9 mouse cellular contexts compared by ENCODE assay signal in genomic region chr9:59723791-59724442, GRCm38 (mm10). TPM values are rescaled to one million over a fixed set of nuclear protein-coding genes. Genes with fewer than 3 reads are reported as not detected.
DNase-seq lines count a peak whose midpoint lies in the region; ATAC-seq lines count a peak whose summit lies in the region.
"Had no signal": no experiment of that assay in that cellular context is flagged by ENCODE, and none has a peak within 500 bp of the region (broad histone marks: within the 10 kb centered on the region; RNA-seq: fewer than 3 reads in every experiment).

No protein-coding gene starts in this region.

- no peak overlapping the region for H3K4me2 ChIP-seq in liver, embryonic 12.5 days
- peak overlapping the region; percentile 47 for H3K4me2 ChIP-seq in embryonic facial prominence, embryonic 13.5 days

- H3K27me3 ChIP-seq in liver, embryonic 12.5 days (replicated peaks) = peaks cover 12% of the 10 kb centered on the region; the same call in 1 of the 2 replicates
- no peaks in the 10 kb centered on the region for H3K27me3 ChIP-seq in embryonic facial prominence, embryonic 13.5 days

- no peak for ATAC-seq in liver, embryonic 12.5 days
- peak; percentile 74; the same call in 1 of the 2 replicates for ATAC-seq in embryonic facial prominence, embryonic 13.5 days (ENCODE audit: insufficient number of reproducible peaks, insufficient read depth, low FRiP score, low TSS enrichment, low read depth)
- no peak for ATAC-seq in megakaryocyte, adult 5-6 weeks (ENCODE audit: poor library complexity, severe bottlenecking)

- DNase-seq in liver = peak; percentile 10
- DNase-seq in heart, postnatal 36 days = peak; percentile 8 to 22
- peak; percentile 70 for DNase-seq in layer of hippocampus, adult 9-11 months
- peak; percentile 60 for DNase-seq in lung, postnatal 10 days
- no peak for DNase-seq in adrenal gland, postnatal 36 days

- 0 out of 2 replicates have a peak, but pooled peaks cover 3% of the 10 kb centered on the region for H3K4me1 ChIP-seq in liver, embryonic 12.5 days
- H3K4me1 ChIP-seq in embryonic facial prominence, embryonic 13.5 days = peaks cover 17% of the 10 kb centered on the region

- intact Hi-C loops in heart, postnatal 36 days (cut with DNase I) = loop anchor here (1.0 to 5.0 kb wide), 4 partner anchors 36 to 245 kb away; no protein-coding TSS in a partner anchor

- H3K4me3 ChIP-seq in liver, embryonic 12.5 days = no peak overlapping the region
- H3K4me3 ChIP-seq in embryonic facial prominence, embryonic 13.5 days = no peak overlapping the region

- no peak overlapping the region for H3K9ac ChIP-seq in liver, embryonic 12.5 days
- H3K9ac ChIP-seq in embryonic facial prominence, embryonic 13.5 days = no peak overlapping the region

- 70% methylated on average over 8 of the region's 8 CpGs for WGBS in liver, embryonic 12.5 days (ENCODE audit: insufficient replicate concordance)
- 38% methylated on average over 8 of the region's 8 CpGs for WGBS in embryonic facial prominence, embryonic 13.5 days

- no peaks in the 10 kb centered on the region for H3K36me3 ChIP-seq in liver, embryonic 12.5 days
- H3K36me3 ChIP-seq in embryonic facial prominence, embryonic 13.5 days = no peaks in the 10 kb centered on the region

- no peaks in the 10 kb centered on the region for H3K9me3 ChIP-seq in liver, embryonic 12.5 days (replicated peaks)
- no peaks in the 10 kb centered on the region for H3K9me3 ChIP-seq in embryonic facial prominence, embryonic 13.5 days

- no peak overlapping the region for H3K27ac ChIP-seq in liver, embryonic 12.5 days
- peak overlapping the region; percentile 84 for H3K27ac ChIP-seq in embryonic facial prominence, embryonic 13.5 days

RNA-seq across cellular contexts. Expression of gene Senp8, which starts 26.6 kb away (rescaled TPM):
- polyA plus RNA-seq in liver, embryonic 12.5 days (2016; fragmentation: Nextera tagmentation; extraction: Ambion mirVana) = 5.0 and 5.7 TPM in 2 replicates
- 11.4 TPM in 2 replicates for polyA plus RNA-seq in embryonic facial prominence, embryonic 13.5 days (2015; fragmentation: Nextera tagmentation; extraction: Ambion mirVana)
- 1 to 10 TPM; 7.9 to 9.6 TPM for total RNA-seq in heart, postnatal 36 days (2021)
- 10 to 100 TPM in 1 of 2 experiments, 1 to 10 TPM in 1; 8.2 to 10.4 TPM for total RNA-seq in adrenal gland, postnatal 36 days (2021)
- 4.1 and 7.5 TPM in 2 replicates for total RNA-seq in megakaryocyte, adult 5-6 weeks (2015)
- total RNA-seq in megakaryocyte, adult 5-6 weeks (2017) = 4.2 and 4.8 TPM in 2 replicates

RNA-seq across cellular contexts. Expression of gene Myo9a, which starts 26.8 kb away (rescaled TPM):
- polyA plus RNA-seq in liver, embryonic 12.5 days (2016; fragmentation: Nextera tagmentation; extraction: Ambion mirVana) = 4.9 and 5.0 TPM in 2 replicates
- 16.9 and 19.3 TPM in 2 replicates for polyA plus RNA-seq in embryonic facial prominence, embryonic 13.5 days (2015; fragmentation: Nextera tagmentation; extraction: Ambion mirVana)
- total RNA-seq in heart, postnatal 36 days (2021) = 10 to 100 TPM; 12.6 to 14.8 TPM
- total RNA-seq in adrenal gland, postnatal 36 days (2021) = 10 to 100 TPM; 14.6 to 16.2 TPM
- 18.0 and 19.0 TPM in 2 replicates for total RNA-seq in megakaryocyte, adult 5-6 weeks (2015)
- 32.4 and 38.7 TPM in 2 replicates for total RNA-seq in megakaryocyte, adult 5-6 weeks (2017)

RNA-seq across cellular contexts. Expression of gene Gramd2, which starts 44.0 kb away (rescaled TPM):
- polyA plus RNA-seq in liver, embryonic 12.5 days (2016; fragmentation: Nextera tagmentation; extraction: Ambion mirVana) = 0.04 and 0.07 TPM in 2 replicates
- 1.6 and 2.0 TPM in 2 replicates for polyA plus RNA-seq in embryonic facial prominence, embryonic 13.5 days (2015; fragmentation: Nextera tagmentation; extraction: Ambion mirVana)
- total RNA-seq in heart, postnatal 36 days (2021) = not detected
- total RNA-seq in adrenal gland, postnatal 36 days (2021) = under 1 TPM; 0.13 to 0.16 TPM
- total RNA-seq in megakaryocyte, adult 5-6 weeks (2015) = 0.58 and 0.66 TPM in 2 replicates
- total RNA-seq in megakaryocyte, adult 5-6 weeks (2017) = 0.88 and 1.3 TPM in 2 replicates
- total RNA-seq: MEL had no signal

Comparison
In these comparisons a context has a peak if more than half of its experiments do, and no peak if none do; other contexts are left out.
1. DNase-seq: peak in liver (single experiment), heart, postnatal 36 days (2 of 2), layer of hippocampus, adult 9-11 months (single experiment) and lung, postnatal 10 days (single experiment); none in adrenal gland, postnatal 36 days (0 of 2).